Mouse (Mus musculus) thymus, postnatal 10 days (tissue): ENCODE data around the gene Cdkn1a.
"Not testable (repeated sequence)": the region's sequence is repeated elsewhere in the genome, so short reads cannot be mapped to it uniquely, and the experiment has no call there.

Experiments
- DNase-seq, 2 experiments: peaks; one replicate each; pipeline ENCODE4 v3.0.0; 2021; ENCODE audit warnings: low spot score in 2 of 2

Cdkn1a gene

DNA sequence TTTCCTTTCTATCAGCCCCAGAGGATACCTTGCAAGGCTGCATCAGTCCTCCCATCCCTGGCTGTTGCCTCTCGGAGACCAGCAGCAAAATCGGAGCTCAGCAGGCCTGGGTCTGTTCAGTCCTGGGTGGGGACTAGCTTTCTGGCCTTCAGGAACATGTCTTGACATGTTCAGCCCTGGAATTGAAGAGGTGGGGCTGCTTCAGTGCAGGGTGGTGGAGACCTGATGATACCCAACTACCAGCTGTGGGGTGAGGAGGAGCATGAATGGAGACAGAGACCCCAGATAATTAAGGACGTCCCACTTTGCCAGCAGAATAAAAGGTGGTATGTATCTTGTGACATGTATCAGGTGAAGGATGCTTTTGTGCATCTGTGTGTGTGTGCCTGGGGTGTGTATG is at the start of gene Cdkn1a:
TSS of gene Cdkn1a (plus strand) at position 201 of the 400 bp plus-strand sequence.
- DNase-seq: no peak

DNA sequence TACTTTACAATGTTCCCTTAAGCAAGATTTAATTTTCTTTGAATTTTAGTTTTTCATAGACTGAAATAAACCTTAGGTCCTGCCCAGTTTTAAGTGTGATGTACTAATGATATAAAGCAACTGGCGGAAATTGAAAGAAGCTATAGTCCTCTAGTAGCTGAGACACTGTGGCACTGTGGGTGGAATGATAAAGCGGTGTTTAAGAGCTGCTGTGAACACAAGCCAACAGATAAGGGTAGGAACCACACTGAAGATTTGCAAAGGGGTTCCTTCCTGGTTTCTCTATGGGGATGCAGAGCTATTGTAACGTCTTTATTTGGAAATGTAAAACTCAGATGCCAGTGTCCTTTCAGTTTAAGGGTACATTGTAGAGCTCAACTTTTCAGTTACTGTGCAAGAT is 49.1 kb upstream of the Cdkn1a start:
- DNase-seq: not testable (repeated sequence)

DNA sequence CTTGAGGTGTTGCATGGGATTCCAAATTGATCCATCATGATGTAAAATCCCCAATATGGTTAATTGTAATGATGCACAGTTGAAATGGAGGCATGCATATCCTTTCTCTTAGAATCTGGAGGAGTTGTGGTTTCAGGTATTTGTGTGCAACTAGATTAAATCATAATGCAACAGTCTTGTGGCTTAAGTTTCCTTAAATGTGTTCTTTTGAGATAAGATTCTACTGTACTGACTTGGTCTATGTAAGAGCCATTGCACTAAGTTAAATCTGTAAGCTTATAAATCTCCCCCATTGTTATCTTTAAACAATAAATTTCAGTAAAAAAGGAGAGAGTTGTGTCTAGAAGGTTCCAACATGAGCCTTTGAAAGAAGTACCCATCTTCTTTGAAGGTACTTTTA is 48.2 kb upstream of the Cdkn1a start:
- DNase-seq: no peak

DNA sequence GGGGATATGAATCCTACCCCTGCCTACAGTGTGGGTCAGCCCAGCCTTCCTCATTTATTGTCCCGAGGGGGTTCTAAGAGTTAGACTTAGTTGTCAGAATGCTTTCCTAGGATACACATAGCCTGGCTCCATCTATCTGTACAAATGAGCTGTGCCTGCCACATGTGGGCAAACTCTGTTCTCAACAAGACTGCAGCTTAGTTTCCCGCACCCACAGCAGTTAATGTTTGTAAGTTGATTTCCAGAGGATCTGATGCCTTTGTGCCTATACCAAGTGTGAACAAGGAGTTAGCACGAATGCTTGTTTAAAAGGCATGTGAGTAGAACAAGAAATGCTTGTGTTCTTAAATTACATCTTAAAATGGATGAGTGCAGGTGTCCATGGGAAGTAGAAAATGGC is 47.2 kb upstream of the Cdkn1a start:
- no peak for DNase-seq

DNA sequence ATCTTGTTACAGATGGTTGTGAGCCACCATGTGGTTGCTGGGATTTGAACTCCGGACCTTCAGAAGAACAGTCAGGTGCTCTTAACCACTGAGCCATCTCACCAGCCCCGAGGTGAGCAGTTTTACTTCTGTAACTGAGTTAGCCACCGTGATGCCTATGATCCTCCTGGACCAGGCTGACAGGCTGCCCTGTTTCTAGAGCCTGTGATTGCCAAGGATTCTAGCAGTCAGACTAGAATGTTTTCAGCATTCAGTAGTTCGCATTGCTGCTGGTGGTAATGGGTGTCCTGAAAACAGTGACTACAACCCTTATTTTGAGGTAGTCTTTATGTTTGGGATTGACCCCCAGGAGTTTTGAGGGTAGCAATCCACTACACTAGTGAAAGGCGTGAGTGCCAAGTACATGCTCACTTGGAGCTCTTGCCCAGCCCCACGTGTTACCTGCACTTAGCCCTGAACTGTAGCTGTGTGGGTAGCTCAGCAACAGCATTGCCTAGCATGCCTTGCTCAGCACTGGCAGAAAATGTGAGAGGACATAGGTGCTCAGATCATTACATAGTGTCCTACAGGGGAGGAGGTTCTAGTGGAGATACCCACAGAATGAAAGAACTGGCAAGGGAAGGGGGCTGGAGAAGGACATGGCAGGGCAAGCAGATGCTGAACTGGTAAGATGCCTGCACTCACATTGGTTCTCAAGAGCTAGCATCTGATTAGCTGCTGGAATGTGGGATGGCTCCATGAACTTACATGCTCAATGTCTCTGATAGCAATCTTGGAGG is 46.4 kb upstream of the Cdkn1a start:
- no peak for DNase-seq

DNA sequence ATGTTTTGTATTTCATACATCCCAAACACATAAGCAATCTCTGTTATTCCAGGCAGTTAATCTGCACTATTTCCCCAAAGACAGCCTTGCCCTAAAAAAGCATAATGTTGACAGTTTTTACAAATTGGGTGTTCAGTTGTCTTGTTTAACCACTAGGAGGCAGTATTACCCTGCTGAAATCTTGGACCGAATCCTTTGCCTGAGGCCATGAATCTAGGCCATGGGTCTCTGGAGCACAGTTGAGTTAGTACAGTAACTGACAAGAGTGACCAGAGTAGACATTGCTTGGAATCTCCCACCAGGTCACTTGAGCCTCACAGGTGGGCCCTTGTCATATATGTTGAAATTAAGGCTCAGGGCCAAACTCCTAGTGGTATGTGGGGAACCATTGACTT is 45.9 kb upstream of the Cdkn1a start:
- DNase-seq: no peak

DNA sequence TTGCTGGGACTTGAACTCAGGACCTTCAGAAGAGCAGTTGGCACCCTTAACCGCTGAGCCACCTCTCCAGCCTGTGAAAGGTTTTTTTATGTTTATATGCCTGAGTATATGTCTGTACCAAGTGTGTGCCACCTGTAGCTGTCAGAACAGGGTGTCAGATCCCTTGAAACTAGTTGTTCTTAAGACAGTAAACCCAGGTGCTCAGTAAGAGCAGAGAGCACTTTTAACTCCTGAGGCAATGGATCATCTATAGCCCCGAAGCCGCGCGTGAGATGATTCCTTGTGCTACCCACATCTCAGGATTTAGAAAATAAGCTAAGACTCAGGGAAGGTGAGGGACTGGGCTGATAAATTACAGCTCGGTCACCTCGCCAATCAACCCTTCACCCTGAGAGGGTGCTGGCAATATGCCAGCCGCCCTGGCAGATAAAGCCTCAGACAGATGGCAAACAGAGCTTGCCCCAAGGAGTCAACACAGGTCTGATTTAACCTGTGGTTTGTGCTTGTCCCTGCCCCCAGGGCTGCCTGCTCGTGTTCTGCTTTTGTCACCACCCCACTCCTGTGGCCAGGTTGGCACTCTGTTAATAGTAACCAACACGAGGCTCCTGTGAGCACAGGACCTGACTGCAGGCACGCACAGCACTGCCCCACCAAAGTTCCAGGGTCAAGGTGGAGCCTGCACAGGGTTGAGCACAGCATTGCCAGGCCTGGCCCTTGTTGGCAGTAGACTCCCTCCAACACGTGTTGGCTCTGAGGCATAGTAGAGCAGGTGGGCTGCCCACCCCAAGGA is 44.8 kb upstream of the Cdkn1a start:
- no peak for DNase-seq

DNA sequence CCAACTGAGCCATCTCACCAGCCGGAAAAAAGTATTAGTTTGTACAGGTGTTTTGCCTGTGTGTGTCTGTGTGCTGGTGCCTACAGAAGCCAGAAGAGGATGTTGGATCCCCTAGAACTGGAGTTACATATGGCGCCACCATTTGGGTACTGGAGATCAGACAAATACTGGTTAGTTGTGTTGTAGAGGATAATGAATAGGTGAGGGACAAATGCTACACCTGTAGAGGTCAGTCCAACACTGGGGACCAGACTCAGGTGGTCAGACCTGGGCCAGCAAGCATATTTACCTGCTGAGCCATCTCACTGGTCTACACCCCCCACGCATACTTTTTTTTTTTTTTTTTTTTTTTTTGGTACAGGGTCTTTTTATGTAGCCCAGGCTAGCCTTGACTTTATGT is 43.9 kb upstream of the Cdkn1a start:
- DNase-seq: no peak

DNA sequence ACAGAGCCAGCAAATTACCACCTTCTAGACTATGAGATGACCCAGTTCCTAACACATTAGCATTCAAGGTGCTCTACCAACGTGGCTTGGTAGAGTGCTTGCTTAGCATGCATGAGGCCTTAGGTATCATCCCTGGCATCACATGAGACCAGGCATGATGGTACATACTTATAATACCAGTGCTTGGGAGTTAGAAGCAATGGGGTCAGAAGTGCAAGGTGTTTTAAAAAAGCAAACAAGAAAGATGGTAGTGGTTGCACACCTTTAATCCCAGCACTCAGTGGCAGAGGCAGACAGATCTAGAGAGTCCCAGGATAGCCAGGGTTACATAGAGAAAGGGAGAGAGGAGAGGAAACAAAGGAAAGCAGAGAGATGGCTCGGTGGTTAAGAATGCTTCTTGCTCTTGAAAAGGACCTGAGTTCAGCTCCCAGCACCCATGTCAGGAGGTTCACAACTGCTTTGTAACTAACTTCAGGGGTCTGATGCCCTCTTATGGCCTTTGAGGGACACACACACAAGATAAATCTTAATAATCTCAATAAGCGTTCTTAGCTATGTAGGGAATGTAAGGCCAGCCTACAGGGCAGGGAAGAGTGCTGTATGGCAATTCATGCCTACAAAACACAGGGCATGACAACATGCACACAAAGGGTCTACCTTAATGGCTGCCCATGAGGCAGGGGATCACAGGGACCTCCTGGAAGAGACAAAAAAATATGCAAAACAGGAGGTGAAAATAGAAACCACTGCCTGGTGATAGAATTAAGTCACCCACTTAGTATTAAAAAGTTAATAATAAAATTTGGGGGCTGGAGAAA is 42.9 kb upstream of the Cdkn1a start:
- DNase-seq: no peak

DNA sequence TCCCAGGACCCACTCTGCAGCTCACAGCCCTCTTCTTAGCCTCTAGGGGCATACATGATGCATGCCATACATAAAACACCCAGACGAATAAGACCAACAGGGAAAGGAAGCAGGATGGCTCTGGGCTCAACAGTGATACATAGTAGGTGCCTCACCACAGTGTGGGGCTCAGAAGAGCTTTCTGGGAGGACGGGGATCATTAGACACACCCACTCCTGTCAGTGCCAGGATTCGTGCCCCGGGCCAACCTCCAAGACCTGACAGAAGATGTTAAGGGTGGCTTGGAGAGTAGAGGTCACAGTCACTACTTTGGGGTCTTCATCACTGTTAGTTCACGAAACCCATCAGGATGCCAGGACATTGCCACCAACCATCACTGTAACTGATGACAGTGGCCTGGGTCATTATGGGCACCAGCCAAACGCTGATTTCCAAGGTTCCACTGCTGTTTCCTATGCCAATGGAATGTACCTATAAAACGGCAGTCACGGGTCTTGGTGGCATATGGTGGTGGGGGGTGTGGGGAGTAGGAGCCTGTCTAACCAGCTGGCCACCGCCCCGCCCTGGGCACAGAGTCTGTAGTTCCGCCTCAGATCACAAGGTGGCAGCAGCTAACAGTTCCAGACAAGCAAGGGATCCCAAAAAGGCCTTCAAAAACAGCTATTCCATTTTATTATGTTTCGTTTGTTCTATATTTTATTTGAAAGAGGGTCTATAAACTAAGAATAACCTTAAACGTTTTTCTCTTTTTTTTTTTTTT is 41.8 kb upstream of the Cdkn1a start:
- DNase-seq: peak; percentile 70 to 86

DNA sequence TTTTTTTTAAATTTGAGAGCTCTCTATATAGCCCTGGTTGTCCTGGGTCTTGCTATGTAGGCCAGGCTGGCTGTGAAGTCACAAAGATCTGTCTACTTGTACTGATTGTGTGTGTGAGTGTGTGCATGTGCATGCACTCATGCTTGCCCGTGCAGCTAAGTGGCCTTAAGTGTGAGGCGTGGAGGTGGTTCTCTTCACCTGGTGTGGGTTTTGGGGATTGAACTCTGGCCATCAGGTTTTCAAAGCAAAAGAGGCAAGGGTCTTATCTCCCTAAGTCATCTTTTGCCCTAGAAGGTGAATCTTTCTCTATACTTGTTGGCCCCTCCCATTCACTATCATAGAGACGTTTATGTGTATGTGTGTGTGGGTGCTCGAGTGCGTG is 41.3 kb upstream of the Cdkn1a start:
- DNase-seq: no peak

DNA sequence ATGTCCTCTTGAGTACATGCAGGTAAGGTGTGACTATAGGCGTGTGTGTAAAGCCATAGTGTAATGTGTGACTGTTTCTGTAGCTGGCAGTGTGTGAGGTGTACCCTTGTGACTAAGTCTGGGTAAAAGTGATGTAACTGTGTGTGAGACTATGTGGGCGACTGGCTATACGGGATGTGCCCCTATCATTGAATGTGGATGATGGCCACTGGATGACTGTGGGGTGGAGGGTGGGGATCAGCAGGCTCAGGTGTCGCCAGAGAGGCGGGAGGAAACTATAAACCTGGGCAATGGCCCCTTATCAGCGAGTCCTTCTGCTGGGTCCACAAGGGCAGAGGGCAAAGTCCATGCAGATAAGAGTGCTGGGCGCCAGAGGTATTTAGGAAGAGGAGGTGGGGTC is 40.9 kb upstream of the Cdkn1a start:
- DNase-seq: no peak

DNA sequence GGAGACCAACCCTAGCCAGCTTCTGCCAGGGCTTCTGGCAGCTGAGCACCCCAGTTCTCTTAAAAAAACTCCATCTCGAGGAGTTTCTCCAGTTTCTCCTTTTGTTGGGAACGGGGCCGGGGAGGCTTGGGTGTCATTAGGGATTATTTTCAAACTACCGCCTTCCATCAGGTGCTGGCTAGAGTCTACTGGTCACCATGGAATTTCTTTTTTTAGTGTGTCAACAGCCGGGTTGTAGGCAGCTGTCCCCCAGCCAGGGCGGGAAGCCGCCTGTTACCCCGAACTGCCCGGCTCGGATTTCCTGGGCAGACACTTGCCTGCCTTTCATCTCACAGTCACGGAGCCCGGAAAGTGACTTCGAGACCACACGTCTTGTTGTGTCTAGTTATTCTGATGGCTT is 40.0 kb upstream of the Cdkn1a start:
- no peak for DNase-seq

DNA sequence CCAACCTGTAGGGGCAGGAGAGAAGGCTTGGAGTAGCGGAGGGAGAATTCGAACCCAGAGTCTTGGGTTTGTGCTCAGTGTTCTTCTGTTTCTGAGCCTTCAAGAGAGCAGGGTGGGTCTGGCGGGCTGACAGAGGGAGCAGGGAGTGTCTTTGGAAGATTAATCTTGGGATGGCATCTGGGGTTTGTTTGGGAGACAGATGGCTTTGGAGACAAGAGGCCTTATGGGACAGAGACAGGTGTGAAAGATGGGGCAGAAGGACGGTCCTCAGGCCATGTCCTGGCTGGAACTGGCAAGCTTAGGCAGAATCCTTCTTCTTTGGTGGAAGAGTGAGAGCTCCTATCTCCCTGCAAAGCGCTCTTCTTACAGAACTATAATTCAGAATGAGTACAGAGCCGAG is 37.7 kb upstream of the Cdkn1a start:
- DNase-seq: no peak

DNA sequence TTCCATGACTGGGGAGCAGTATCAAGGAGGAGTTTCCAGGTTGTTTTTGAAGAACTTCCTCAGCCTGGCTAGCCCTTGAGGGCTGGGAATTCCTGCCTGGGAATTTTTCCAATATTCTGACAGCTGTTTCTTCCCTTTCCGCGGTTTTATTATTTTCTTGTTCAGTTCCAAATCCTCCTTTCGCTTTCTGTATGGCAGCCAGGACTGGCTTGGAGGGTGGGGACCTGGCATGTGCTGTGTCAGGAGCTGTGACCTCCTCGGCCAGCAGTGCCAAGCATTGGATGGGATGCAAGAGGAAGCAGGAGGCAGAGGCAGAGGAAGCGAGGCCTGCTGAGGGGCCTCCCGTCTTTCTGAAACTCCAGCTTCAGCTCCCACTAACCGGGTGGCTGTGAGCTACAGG is 36.9 kb upstream of the Cdkn1a start:
- no peak for DNase-seq

DNA sequence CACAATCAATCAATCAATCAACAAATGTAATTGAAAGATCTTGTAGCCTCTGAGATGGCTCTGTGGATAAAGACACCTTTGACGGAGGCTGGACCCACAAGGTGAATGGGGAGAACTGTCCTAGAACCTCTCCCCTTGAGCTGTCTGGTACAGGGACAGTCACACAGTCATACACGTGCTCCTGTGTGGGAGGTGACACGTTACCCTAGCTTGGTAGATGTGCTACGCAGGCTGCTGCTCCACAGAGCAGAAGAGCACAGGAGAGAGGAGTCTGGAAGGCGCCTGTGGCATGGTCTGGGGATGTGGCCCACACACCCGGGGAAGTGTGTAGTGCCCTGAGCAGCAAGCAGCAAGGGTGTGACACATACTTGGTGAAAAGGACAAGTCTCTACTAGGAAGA is 36.3 kb upstream of the Cdkn1a start:
- DNase-seq: no peak

DNA sequence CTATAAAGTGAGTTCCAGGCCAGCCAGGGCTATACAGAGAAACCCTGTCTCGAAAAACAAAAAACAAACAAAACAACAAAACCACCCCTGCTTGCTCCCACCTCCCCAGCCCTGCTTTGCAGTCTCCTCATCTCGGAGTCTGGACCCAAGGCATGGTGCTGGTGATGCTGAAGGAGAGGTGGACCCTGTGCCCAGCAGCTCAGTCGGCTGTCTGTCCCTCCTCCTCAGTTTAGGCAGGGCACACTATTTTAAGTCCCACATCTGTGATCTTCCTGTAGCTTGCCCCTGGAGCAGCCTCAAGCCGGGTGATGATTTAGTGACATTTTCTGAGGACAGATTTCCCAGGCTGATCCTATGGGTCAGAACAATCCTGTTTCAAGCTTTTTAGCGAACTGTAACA is 35.2 kb upstream of the Cdkn1a start:
- DNase-seq: no peak

DNA sequence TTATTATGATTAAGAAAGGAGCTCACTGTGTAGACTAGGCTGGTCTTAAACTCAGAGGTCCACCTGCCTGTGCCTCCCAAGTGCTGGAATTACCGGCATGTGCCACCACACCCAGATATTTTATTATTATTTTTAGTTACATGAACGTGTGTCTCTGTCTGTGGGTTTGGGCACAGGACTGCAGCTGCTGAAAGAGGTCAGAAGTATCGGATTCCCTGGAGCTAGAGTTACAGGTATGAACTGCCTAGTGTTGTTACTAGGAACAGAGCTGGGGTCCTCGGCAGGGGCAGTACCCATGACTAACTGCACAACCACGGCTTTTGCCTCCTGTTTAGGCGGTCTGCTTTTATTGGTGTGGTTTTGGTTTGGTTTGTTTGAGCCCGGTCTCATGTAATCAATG is 34.6 kb upstream of the Cdkn1a start:
- DNase-seq: no peak

DNA sequence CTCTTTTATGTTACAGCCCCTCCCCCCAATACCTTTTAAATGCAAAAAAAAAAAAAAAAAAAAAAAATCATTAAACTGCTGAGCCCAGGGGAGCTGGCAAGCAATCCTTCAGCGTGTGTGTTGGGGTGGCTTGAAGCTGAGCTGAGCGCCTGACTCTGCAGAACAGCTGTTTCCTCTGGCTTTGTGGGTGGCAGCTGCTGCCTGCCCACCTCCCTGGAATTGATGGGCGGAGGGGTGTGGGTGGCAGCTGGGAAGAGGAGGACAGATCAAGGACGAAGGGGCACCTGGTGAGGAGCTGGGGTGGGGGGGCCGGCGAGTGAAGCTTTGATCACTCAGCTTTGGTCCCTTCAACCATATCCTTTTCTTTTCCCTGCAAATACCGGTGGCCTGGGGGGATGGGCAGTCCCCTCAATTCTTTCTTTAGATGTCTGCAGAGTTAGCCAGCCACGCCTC is 34.1 kb upstream of the Cdkn1a start:
- peak; percentile 66 to 68 for DNase-seq

DNA sequence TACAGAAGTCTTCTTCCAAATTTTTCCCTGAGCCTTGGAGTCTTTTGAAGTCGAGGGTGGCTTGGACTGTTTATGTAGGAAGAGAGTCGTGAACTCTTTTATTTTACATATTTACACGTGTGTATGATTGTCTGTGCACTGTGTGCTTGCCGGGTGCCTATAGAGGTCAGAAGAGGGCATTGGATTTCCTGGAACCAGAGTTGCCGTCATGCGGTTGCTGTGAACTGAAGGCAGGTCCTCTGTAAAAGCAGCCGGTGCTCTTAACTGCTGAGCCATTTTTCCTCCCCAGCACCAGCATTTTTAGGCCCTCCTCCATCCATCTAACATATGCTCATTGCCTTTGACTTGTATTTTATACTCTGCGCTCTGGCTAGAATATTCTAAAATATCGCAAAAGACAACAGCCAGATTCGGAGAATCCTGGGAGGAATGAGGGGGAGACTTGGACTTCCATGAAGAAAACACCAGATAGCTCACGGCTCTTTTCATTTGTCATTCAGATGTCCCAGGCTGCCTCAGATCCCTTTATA is 33.4 kb upstream of the Cdkn1a start:
- DNase-seq: no peak

DNA sequence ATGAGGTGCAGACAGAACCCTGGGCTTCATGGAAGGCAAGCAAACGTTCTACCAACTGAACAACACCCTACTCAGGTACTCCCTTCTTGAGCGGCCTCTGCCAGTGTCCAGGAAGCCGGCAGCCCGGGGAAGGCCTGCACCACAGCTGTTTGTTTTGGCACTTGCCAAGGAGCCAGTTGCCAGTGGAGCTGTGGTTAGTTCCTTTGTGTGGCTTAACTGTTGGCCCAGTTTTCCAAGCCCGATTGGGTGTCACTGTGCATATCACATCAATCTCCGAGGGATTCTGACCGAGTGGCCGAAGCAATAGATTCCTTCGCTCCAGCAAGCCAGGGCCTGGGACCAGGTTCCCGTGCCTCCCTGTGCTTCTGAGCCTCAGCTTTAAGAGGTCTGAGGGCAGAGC is 32.8 kb upstream of the Cdkn1a start:
- no peak for DNase-seq
